Mouse (Mus musculus): Measurements from ENCODE around the gene Srebf2.

DNA sequence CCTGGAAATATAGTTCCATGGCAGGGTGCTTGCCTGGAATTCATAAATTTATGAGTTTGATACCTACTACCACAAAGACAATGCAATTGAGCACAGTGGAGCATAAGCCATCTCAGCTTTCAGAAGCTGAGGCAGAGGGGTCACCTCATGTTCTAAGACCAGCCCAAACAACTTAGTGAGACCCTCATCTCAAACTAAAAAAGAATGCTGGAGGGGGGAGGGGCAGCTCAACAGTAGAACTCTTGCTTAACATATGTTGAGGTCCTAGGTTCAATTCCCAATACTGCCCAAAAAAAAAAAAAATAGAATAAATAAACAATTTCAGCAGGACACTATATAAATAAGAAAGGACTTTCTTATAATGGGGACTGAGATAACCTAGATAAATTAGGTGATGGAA is 3.1 kb downstream of the Srebf2 start:
- TF ChIP-seq CTCF (IDR thresholded peaks at IDR 0.05; ENCODE audit: low read depth): no peak
- no peak for TF ChIP-seq EP300 (IDR thresholded peaks at IDR 0.05; ENCODE audit: low read depth)
